Mouse (Mus musculus): Measurements from ENCODE around the gene Armc12. TPM values are rescaled to one million over a fixed set of nuclear protein-coding genes. Genes with fewer than 3 reads are reported as not detected.

The Armc12 gene
- polyA plus RNA-seq, 1 experiment: not detected

GRCm38 (mm10) chr17:28499190-28499589 lies 31.4 kb upstream of the Armc12 start:
- no peak overlapping the region for H3K4me3 ChIP-seq (ENCODE audit: insufficient read depth, low read length)
- no peak for TF ChIP-seq CTCF (IDR thresholded peaks at IDR 0.05; ENCODE audit: low read depth, low read length)
- no peak for TF ChIP-seq POLR2A (IDR thresholded peaks at IDR 0.05; ENCODE audit: borderline replicate concordance, low read depth, low read length)
- no peak overlapping the region for H3K27ac ChIP-seq (ENCODE audit: insufficient read depth, low read depth, low read length)
- no peaks in the 10 kb centered on the region for H3K4me1 ChIP-seq (ENCODE audit: control insufficient read depth, insufficient read depth, low read length)

- TF ChIP-seq POLR2A (IDR thresholded peaks at IDR 0.05; ENCODE audit: borderline replicate concordance, low read depth, low read length) (no peak), CTCF (IDR thresholded peaks at IDR 0.05; ENCODE audit: low read depth, low read length) (no peak)
- Histone ChIP-seq H3K4me3 (ENCODE audit: insufficient read depth, low read length) (no peak overlapping the region), H3K27ac (ENCODE audit: insufficient read depth, low read depth, low read length) (no peak overlapping the region), H3K4me1 (ENCODE audit: control insufficient read depth, insufficient read depth, low read length) (no peaks in the 10 kb centered on the region)
These were observed 30.1 kb upstream of the Armc12 start for GRCm38 (mm10) chr17:28500465-28500864.

GRCm38 (mm10) chr17:28502196-28502821 lies 28.3 kb upstream of the Armc12 start:
- Histone ChIP-seq H3K27ac (ENCODE audit: insufficient read depth, low read depth, low read length) (no peak overlapping the region), H3K4me3 (ENCODE audit: insufficient read depth, low read length) (no peak overlapping the region), H3K4me1 (ENCODE audit: control insufficient read depth, insufficient read depth, low read length) (no peaks in the 10 kb centered on the region)
- TF ChIP-seq CTCF (IDR thresholded peaks at IDR 0.05; ENCODE audit: low read depth, low read length) (no peak), POLR2A (IDR thresholded peaks at IDR 0.05; ENCODE audit: borderline replicate concordance, low read depth, low read length) (no peak)

GRCm38 (mm10) chr17:28504182-28504581 lies 26.4 kb upstream of the Armc12 start:
- Histone ChIP-seq H3K4me1 (ENCODE audit: control insufficient read depth, insufficient read depth, low read length) (no peaks in the 10 kb centered on the region), H3K27ac (ENCODE audit: insufficient read depth, low read depth, low read length) (no peak overlapping the region)
- TF ChIP-seq POLR2A (IDR thresholded peaks at IDR 0.05; ENCODE audit: borderline replicate concordance, low read depth, low read length): no peak
- no peak for TF ChIP-seq CTCF (IDR thresholded peaks at IDR 0.05; ENCODE audit: low read depth, low read length)

GRCm38 (mm10) chr17:28505591-28505990 lies 25.0 kb upstream of the Armc12 start:
- H3K4me1 ChIP-seq (ENCODE audit: control insufficient read depth, insufficient read depth, low read length): no peaks in the 10 kb centered on the region; the same call in 1 of the 2 replicates
- H3K27ac ChIP-seq (ENCODE audit: insufficient read depth, low read depth, low read length): no peak overlapping the region
- TF ChIP-seq CTCF (IDR thresholded peaks at IDR 0.05; ENCODE audit: low read depth, low read length): no peak
- TF ChIP-seq POLR2A (IDR thresholded peaks at IDR 0.05; ENCODE audit: borderline replicate concordance, low read depth, low read length): no peak
- H3K4me3 ChIP-seq (ENCODE audit: insufficient read depth, low read length): no peak overlapping the region

More at GRCm38 (mm10) chr17:28504182-28504581, 26.4 kb upstream of the Armc12 start:
- no peak overlapping the region for H3K4me3 ChIP-seq (ENCODE audit: insufficient read depth, low read length)

- Histone ChIP-seq H3K4me3 (ENCODE audit: insufficient read depth, low read length) (no peak overlapping the region), H3K27ac (ENCODE audit: insufficient read depth, low read depth, low read length) (no peak overlapping the region), H3K4me1 (ENCODE audit: control insufficient read depth, insufficient read depth, low read length) (peaks cover 5% of the 10 kb centered on the region)
- TF ChIP-seq POLR2A (IDR thresholded peaks at IDR 0.05; ENCODE audit: borderline replicate concordance, low read depth, low read length) (no peak), CTCF (IDR thresholded peaks at IDR 0.05; ENCODE audit: low read depth, low read length) (no peak)
These were observed 23.7 kb upstream of the Armc12 start for GRCm38 (mm10) chr17:28506895-28507294.

- peaks cover 7% of the 10 kb centered on the region for H3K4me1 ChIP-seq (ENCODE audit: control insufficient read depth, insufficient read depth, low read length)
- no peak overlapping the region for H3K4me3 ChIP-seq (ENCODE audit: insufficient read depth, low read length)
- TF ChIP-seq POLR2A (IDR thresholded peaks at IDR 0.05; ENCODE audit: borderline replicate concordance, low read depth, low read length): no peak
- no peak for TF ChIP-seq CTCF (IDR thresholded peaks at IDR 0.05; ENCODE audit: low read depth, low read length)
- no peak overlapping the region for H3K27ac ChIP-seq (ENCODE audit: insufficient read depth, low read depth, low read length)
These were observed 23.1 kb upstream of the Armc12 start for GRCm38 (mm10) chr17:28507496-28507895.

GRCm38 (mm10) chr17:28510445-28511342 lies 19.9 kb upstream of the Armc12 start:
- Histone ChIP-seq H3K4me1 (ENCODE audit: control insufficient read depth, insufficient read depth, low read length) (peaks cover 33% of the 10 kb centered on the region), H3K4me3 (ENCODE audit: insufficient read depth, low read length) (peak overlapping the region; percentile 32), H3K27ac (ENCODE audit: insufficient read depth, low read depth, low read length) (no peak overlapping the region)
- TF ChIP-seq CTCF (IDR thresholded peaks at IDR 0.05; ENCODE audit: low read depth, low read length): no peak
- TF ChIP-seq POLR2A (IDR thresholded peaks at IDR 0.05; ENCODE audit: borderline replicate concordance, low read depth, low read length): no peak

- TF ChIP-seq POLR2A (IDR thresholded peaks at IDR 0.05; ENCODE audit: borderline replicate concordance, low read depth, low read length): no peak
- TF ChIP-seq CTCF (IDR thresholded peaks at IDR 0.05; ENCODE audit: low read depth, low read length): no peak
- peaks cover 35% of the 10 kb centered on the region for H3K4me1 ChIP-seq (ENCODE audit: control insufficient read depth, insufficient read depth, low read length)
- no peak overlapping the region for H3K27ac ChIP-seq (ENCODE audit: insufficient read depth, low read depth, low read length)
- no peak overlapping the region for H3K4me3 ChIP-seq (ENCODE audit: insufficient read depth, low read length)
These were observed 18.7 kb upstream of the Armc12 start for GRCm38 (mm10) chr17:28511616-28512541.

All from bone marrow macrophage, adult 2 months (primary cell).